Mouse (Mus musculus) CD8-positive naive resting alpha-beta T cell, adult 57 days (primary cell): ENCODE measurements around the gene Olfr18. TPM values are rescaled to one million over a fixed set of nuclear protein-coding genes. Genes with fewer than 3 reads are reported as not detected.

Source experiments
- total RNA-seq: library from RNA; stranded (reverse); gene quantifications from one replicate; pipeline ENCODE4 v1.2.4, GENCODE M21; 2023

Olfr18 gene
- not detected for total RNA-seq

DNA sequence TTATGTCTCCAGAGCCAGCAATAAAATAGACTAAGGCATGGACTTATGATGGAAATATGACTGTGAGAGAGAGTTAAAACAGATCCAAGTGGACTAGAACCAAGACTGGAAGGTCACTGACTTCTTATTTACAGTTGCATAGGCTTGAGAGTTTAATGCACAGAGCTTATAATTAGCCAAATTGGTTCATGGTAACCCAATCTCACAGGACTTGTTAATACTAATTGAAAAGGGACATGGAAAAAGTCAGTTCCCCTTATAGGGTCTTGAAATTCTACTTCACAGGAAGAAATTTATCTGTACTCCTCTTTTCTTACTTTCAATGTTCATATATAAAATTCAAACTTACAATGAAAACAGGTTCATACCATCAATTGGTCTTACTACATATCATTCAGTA, at the start of gene Olfr18:
Olfr18 (minus strand) TSS at position 101 of the 400 bp plus-strand sequence.

DNA sequence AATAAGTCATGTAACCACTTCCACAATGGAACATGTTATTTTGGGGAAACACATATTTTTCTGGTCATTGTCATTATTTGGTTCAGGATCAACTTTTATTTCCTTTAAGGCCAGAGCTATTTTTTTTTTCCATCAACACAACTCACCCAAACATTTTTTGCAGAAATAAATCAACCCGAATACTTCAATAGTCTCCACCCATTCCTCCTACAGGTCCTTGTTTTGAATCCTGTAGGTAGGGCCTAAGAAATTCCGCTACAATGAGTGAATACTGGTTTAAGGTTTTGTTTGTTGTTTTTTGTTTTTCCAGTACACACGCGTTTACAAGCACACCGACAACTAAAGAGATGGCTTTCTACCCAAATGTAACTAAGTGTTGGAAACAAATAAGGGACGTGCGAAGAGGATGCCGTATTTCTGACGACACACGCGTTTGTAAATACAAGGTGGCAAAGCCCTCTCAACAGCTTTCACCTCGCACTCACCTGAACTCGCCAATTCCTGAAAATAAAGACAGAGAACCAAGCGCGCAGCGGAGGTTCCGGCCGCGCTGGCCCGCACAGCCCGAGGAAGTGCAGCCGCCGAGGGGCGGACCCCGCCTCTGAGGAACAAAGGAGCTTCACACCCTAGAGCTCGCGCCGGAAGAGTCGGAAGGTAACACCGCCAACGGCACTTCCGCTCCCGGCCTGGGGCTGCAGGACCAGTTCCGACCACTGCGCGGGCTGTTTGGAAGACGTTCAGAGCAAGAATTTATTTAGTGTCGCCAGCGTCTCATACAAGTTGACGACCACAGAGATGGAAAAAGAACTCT, 48.8 kb upstream of the Olfr18 start, which contains the start of gene Zfp560:
Zfp560 (minus strand) TSS at position 646 of the 811 bp plus-strand sequence.

DNA sequence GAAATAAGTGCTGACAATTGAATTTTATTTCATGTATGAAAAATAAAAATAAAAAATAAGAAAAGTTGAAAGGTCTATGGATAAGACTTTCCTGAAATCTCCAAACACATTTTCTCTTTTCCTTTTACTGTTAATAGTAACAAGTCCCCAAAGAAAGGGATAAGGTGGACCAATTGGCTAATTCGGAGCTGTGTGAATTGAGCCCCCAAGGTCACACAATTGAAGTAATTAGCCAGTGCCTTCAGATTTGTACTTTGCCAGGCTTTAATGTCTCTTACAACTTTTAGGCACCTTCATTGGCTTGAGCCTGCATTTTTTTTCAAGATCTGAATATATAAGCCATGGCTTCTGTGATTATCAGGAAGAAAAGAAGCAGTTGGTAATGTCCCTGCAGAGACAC, 37.7 kb downstream of the Olfr18 start, which contains the start of gene Olfr873:
Olfr873 (plus strand) TSS at position 301 of the 400 bp plus-strand sequence.

DNA sequence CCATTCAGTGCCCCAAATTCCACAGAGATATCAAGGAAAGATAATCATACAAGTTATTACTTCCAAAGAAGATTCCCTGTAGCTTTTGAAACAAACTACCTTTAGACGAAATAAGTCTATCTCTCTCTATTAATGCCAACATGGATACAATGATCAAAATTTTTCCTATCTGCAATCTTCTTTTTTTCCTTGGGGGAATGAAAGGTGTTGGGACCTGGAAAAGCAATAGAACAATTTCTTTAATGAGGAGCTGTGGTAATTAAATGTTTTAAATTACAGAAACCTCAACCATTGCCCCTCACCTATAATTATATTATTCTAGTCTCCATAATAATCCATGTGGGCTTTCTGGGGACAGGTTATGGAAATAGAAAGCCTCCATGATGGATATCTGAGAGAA, 53.8 kb downstream of the Olfr18 start, which contains the start of gene Olfr39:
Olfr39 (plus strand) TSS at position 301 of the 400 bp plus-strand sequence.

Other genes starting within 250 kb of the Olfr18 start
- gene Olfr868, start 237.5 kb downstream of the Olfr18 start, total RNA-seq = not detected
- gene Olfr869, start 207.1 kb downstream of the Olfr18 start, total RNA-seq = not detected
- not detected for gene Olfr870, start 162.0 kb downstream of the Olfr18 start, total RNA-seq
- gene Olfr871, start 123.9 kb downstream of the Olfr18 start, total RNA-seq = not detected
- not detected for gene Olfr872, start 99.0 kb downstream of the Olfr18 start, total RNA-seq
- not detected for gene Olfr39, start 53.7 kb downstream of the Olfr18 start, total RNA-seq
- not detected for gene Olfr873, start 37.6 kb downstream of the Olfr18 start, total RNA-seq
- gene Zfp560, start 49.1 kb upstream of the Olfr18 start, total RNA-seq = 11.6 TPM
- gene Zfp26, start 124.1 kb upstream of the Olfr18 start, total RNA-seq = 42.2 TPM
- 22.1 TPM for gene Zfp426, start 156.7 kb upstream of the Olfr18 start, total RNA-seq
- gene Zfp266, start 185.3 kb upstream of the Olfr18 start, total RNA-seq = 31.1 TPM
- 6.9 TPM for gene Zfp846, start 245.2 kb upstream of the Olfr18 start, total RNA-seq